Comparison of ENCODE assay signal across 14 mouse cellular contexts in the genomic region with DNA sequence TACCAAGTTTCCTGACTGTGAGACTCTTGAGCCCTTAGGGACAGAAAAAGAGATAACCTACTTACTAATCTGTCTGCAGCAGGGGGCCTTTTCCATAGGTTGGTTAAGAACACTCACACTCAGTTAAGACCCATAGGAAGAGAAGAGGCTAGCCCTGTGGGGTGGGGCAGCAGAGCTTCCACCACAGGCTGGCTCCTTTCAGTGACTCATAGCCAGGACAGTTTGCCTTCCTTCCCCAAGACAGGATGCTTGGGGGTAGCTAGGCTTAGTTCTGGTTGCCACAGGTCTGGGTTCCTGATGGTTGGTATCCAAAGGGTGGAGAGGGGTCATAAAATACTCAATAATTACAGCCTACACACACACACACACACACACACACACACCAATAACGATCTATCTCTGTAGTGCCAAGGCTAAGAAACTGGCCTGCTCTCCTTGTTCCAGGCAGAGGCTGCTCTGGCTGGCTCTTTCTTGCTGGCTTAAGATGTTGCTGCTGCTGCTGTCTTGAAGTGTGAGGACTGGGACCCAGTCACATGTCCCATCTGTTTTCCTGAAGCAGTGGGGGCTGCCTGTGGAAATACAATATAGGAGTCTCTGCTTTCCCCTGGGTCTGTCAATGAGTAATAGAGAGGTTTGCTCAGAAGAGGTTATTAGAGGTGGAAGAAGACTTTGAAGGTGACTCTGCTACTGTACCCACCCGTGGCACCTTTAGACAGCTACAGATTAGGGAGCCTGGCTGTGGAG. TPM values are rescaled to one million over a fixed set of nuclear protein-coding genes. Genes with fewer than 3 reads are reported as not detected.
DNase-seq lines count a peak whose midpoint lies in the region; ATAC-seq and TF ChIP-seq lines count a peak whose summit lies in the region.
"Had no signal": no experiment of that assay in that cellular context is flagged by ENCODE, and none has a peak within 500 bp of the region (broad histone marks: within the 10 kb centered on the region; RNA-seq: fewer than 3 reads in every experiment).

No protein-coding gene starts in this region.

- no peak for TF ChIP-seq EP300 in lung, postnatal 0 days (IDR thresholded peaks at IDR 0.05)

- DNase-seq in lung, postnatal 0 days (ENCODE audit: low spot score) = no peak
- DNase-seq in lung, adult 2 months = no peak
- DNase-seq in gastrocnemius, postnatal 14 days = no peak
- DNase-seq in thymus, postnatal 36 days = no peak
- DNase-seq in layer of hippocampus, adult 9-11 months = no peak
- DNase-seq: adrenal gland, postnatal 36 days; left cerebral cortex, postnatal 4 days; thymus, postnatal 25 days had no signal

- no peak for TF ChIP-seq CTCF in lung, postnatal 0 days (IDR thresholded peaks at IDR 0.05)
- TF ChIP-seq CTCF in lung, adult 2 months (IDR thresholded peaks at IDR 0.05; ENCODE audit: insufficient read depth, low read length) = no peak

- H3K4me3 ChIP-seq in lung, postnatal 0 days (ENCODE audit: low read depth, low read length) = no peak overlapping the region
- H3K4me3 ChIP-seq in lung, adult 2 months (replicated peaks; ENCODE audit: extremely low read depth, low read depth, low read length) = no peak overlapping the region
- H3K4me3 ChIP-seq in intestine, embryonic 16.5 days (ENCODE audit: low read length) = no peak overlapping the region
- H3K4me3 ChIP-seq in liver, embryonic 16.5 days (ENCODE audit: low read depth, low read length) = no peak overlapping the region
- H3K4me3 ChIP-seq: embryonic facial prominence, embryonic 15.5 days had no signal

- H3K9me3 ChIP-seq in lung, postnatal 0 days (ENCODE audit: low read length) = no peaks in the 10 kb centered on the region
- H3K9me3 ChIP-seq in intestine, embryonic 16.5 days (ENCODE audit: control insufficient read depth, low read length) = no peaks in the 10 kb centered on the region
- H3K9me3 ChIP-seq in liver, embryonic 16.5 days (replicated peaks; ENCODE audit: control insufficient read depth, low read length) = no peaks in the 10 kb centered on the region
- H3K9me3 ChIP-seq: embryonic facial prominence, embryonic 15.5 days had no signal

- no peak overlapping the region for H3K4me2 ChIP-seq in lung, postnatal 0 days (replicated peaks; ENCODE audit: low read depth, low read length)
- H3K4me2 ChIP-seq in intestine, embryonic 16.5 days (ENCODE audit: low read depth, low read length) = no peak overlapping the region
- H3K4me2 ChIP-seq in liver, embryonic 16.5 days (ENCODE audit: low read depth, low read length) = no peak overlapping the region
- H3K4me2 ChIP-seq: embryonic facial prominence, embryonic 15.5 days had no signal

- H3K9ac ChIP-seq in lung, postnatal 0 days (replicated peaks; ENCODE audit: low read depth) = no peak overlapping the region
- H3K9ac ChIP-seq in intestine, embryonic 16.5 days (ENCODE audit: low read depth, low read length) = no peak overlapping the region; the same call in 1 of the 2 replicates
- no peak overlapping the region for H3K9ac ChIP-seq in liver, embryonic 16.5 days (ENCODE audit: low read depth, low read length)
- H3K9ac ChIP-seq: embryonic facial prominence, embryonic 15.5 days had no signal

- TF ChIP-seq POLR2A in lung, adult 2 months (IDR thresholded peaks at IDR 0.05; ENCODE audit: borderline replicate concordance, extremely low read depth, low read depth, low read length) = no peak

- ATAC-seq in lung, postnatal 0 days = no peak
- ATAC-seq in intestine, embryonic 16.5 days = peak; percentile 27
- ATAC-seq in liver, embryonic 16.5 days (ENCODE audit: low read depth) = 0 out of 2 replicates have a peak, but pooled peaks have one; percentile 8
- ATAC-seq: forebrain, embryonic 16.5 days; hindbrain, embryonic 16.5 days had no signal

- H3K4me1 ChIP-seq in lung, postnatal 0 days (ENCODE audit: insufficient read depth, low read depth, low read length) = peaks cover 3% of the 10 kb centered on the region; the same call in 1 of the 2 replicates
- H3K4me1 ChIP-seq in lung, adult 2 months (ENCODE audit: control insufficient read depth, insufficient read depth, low read length) = peaks cover 2% of the 10 kb centered on the region
- no peaks in the 10 kb centered on the region; the same call in none of the 2 replicates for H3K4me1 ChIP-seq in intestine, embryonic 16.5 days (ENCODE audit: control insufficient read depth, insufficient read depth, low read length)
- peaks cover 11% of the 10 kb centered on the region for H3K4me1 ChIP-seq in liver, embryonic 16.5 days (ENCODE audit: control insufficient read depth, low read depth, low read length)
- H3K4me1 ChIP-seq: embryonic facial prominence, embryonic 15.5 days had no signal

- peaks cover 19% of the 10 kb centered on the region for H3K36me3 ChIP-seq in lung, postnatal 0 days (ENCODE audit: insufficient read depth, low read length)
- peaks cover 8% of the 10 kb centered on the region for H3K36me3 ChIP-seq in intestine, embryonic 16.5 days (ENCODE audit: control insufficient read depth, insufficient read depth, low read length)
- H3K36me3 ChIP-seq in liver, embryonic 16.5 days (ENCODE audit: control insufficient read depth, insufficient read depth) = peaks cover 38% of the 10 kb centered on the region

- intact Hi-C loops in gastrocnemius, postnatal 14 days (cut with DNase I; ENCODE audit: low total_unique reads) = no loop called here

- peak overlapping the region; percentile 91 for H3K27ac ChIP-seq in lung, postnatal 0 days (ENCODE audit: low read length)
- peak overlapping the region; percentile 81 for H3K27ac ChIP-seq in intestine, embryonic 16.5 days (ENCODE audit: low read length)
- H3K27ac ChIP-seq in liver, embryonic 16.5 days (ENCODE audit: low read length) = 0 out of 2 replicates have a peak overlapping the region, but pooled peaks have one; percentile 16
- H3K27ac ChIP-seq: embryonic facial prominence, embryonic 15.5 days; macrophage had no signal

- no peaks in the 10 kb centered on the region for H3K27me3 ChIP-seq in lung, postnatal 0 days (replicated peaks; ENCODE audit: insufficient read depth, low read length)
- H3K27me3 ChIP-seq in intestine, embryonic 16.5 days (replicated peaks; ENCODE audit: control insufficient read depth, insufficient read depth, low read length) = no peaks in the 10 kb centered on the region
- H3K27me3 ChIP-seq in liver, embryonic 16.5 days (ENCODE audit: control insufficient read depth, insufficient read depth, low read depth, low read length) = no peaks in the 10 kb centered on the region
- H3K27me3 ChIP-seq: embryonic facial prominence, embryonic 15.5 days had no signal

- 49% methylated on average over 2 of the region's 2 CpGs for WGBS in lung, postnatal 0 days
- WGBS in lung, adult 2 months = 64% methylated on average over 2 of the region's 2 CpGs
- 56% methylated on average over 2 of the region's 2 CpGs for WGBS in intestine, embryonic 16.5 days
- 66% methylated on average over 2 of the region's 2 CpGs for WGBS in liver, embryonic 16.5 days (ENCODE audit: insufficient replicate concordance)

RNA-seq across cellular contexts. Expression of a gene that starts 14.3 kb away (rescaled TPM):
- 75.1 and 80.6 TPM in 2 replicates for polyA plus RNA-seq in lung, postnatal 0 days (2015; fragmentation: Nextera tagmentation; extraction: Ambion mirVana)
- polyA plus RNA-seq in lung, adult 2 months (2012; rRNA removed) = 77.3 and 92.5 TPM in 2 replicates
- polyA plus RNA-seq in intestine, embryonic 16.5 days (2015; fragmentation: Nextera tagmentation; extraction: Ambion mirVana) = 74.8 and 83.1 TPM in 2 replicates
- polyA plus RNA-seq in liver, embryonic 16.5 days (2015; fragmentation: Nextera tagmentation; extraction: Ambion mirVana) = 85.4 and 92.5 TPM in 2 replicates
- total RNA-seq in gastrocnemius, postnatal 14 days (2021) = 10 to 100 TPM; 13.1 to 14.1 TPM

Comparison
In these comparisons a context has a peak if more than half of its experiments do, and no peak if none do; other contexts are left out.
1. H3K27ac ChIP-seq: peak in every context shown above with its lines; median percentile 91 in lung, postnatal 0 days; 81 in intestine, embryonic 16.5 days; 16 in liver, embryonic 16.5 days.